Mouse (Mus musculus) kidney, adult 2 months (tissue): ENCODE measurements around the gene Scpep1.
"Not testable (repeated sequence)": the region's sequence is repeated elsewhere in the genome, so short reads cannot be mapped to it uniquely, and the experiment has no call there.

Source experiments
- CTCF ChIP-seq: fragments of 200-500 bp; conservative IDR thresholded peaks from 2 replicates; pipeline ENCODE4 v1.5.1; 2011; ENCODE audit warnings: low read depth, mild to moderate bottlenecking, control low read depth, low read length, moderate library complexity, mixed read lengths; ENCODE audit not compliant: insufficient read depth, insufficient read length
- POLR2A ChIP-seq: fragments of 200-500 bp; IDR thresholded peaks from one replicate; pipeline ENCODE4 v1.6.1; 2011; ENCODE audit warnings: low read depth, low read length, control low read depth

GRCm38 (mm10) chr11:88895800-88896232 lies 59.4 kb downstream of the Scpep1 start:
- not testable (repeated sequence) for TF ChIP-seq POLR2A, CTCF
